Mouse (Mus musculus): ENCODE data around the gene Atp12a. TPM values are rescaled to one million over a fixed set of nuclear protein-coding genes. Genes with fewer than 3 reads are reported as not detected.

The Atp12a gene
- polyA plus RNA-seq, 1 experiment = 0.01 TPM

DNA sequence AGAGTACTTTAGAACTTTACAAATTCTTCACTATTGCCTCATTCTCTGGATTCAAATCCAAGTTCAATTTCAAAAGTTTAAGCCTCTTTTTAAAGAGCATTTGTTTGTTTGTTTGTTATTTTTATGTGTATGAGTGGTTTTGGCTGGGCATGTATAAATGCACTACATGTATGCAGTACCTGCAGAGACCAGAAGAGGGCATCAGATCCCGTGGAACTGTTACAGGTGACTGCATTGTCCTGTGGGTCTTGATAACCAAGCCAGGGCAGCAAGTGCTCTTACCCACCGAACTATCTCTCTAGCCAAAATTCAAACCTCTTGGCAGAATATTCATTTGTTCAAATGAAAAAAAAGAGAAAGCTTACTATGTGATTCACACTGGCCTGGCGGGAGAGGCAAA lies 4.0 kb downstream of the Atp12a start:
- WGBS = 54% methylated on average over 3 of the region's 3 CpGs
- DNase-seq (ENCODE audit: low read depth, low spot score) = no peak

DNA sequence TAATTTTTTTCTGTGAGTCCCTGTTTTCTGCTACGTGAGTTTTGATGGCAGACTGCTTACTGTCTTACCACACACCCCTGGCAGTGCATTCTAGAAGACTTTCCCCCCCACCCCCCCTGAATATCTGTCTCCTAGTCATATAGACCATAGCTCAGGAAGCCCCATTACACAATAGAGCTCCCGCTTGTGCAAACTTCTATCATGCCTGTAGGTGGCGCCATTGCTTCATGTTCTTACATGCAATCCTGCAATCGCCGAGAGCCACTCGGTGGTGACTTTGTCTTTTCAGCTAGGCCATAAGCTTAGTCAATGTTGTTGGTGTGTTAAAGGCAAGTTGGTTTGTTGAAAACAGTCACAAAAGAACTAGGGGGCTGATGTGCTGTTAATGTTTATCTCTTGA lies 10.9 kb downstream of the Atp12a start:
- WGBS = 3% methylated on average over 6 of the region's 6 CpGs
- peak; percentile 44 for DNase-seq (ENCODE audit: low read depth, low spot score)

DNA sequence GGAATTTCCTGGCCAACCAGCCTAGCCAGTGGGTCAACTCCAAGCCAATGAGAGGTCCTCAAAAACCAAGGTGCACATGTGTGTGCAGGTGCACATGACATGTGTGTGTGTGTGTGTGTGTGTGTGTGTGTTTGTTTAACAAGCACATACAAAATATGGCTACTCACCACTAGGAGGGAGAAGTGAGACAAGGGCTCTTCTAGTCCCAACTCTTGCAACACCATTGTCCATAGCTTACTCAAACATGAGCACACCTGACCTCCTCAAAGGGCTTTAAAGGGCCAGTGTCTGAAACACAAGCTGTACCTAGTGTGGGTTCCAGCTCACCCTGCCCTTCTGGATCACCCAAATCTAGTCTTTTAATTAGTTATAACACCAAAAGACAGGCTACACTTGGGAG lies 12.9 kb downstream of the Atp12a start:
- no peak for DNase-seq (ENCODE audit: low read depth, low spot score)

DNA sequence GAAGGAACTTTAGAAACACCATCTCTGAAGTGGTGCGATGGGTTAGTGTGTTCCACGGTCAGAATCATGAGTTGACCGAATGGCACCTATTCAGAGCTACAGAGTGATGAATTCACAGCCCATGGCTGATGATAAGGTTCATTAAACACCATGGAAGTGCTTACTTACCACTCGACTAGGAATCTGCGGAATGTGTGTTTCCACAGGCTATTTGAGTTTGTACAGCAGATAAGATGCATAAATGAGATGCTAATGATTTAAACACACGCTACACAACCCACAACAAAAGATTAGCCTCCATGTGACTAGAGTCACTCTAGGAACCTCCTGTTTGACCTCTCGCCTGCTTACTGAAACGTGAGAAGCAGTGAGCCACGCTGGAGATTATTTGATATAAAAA lies 14.5 kb downstream of the Atp12a start:
- WGBS = 73% methylated on average over 9 of the region's 9 CpGs

DNA sequence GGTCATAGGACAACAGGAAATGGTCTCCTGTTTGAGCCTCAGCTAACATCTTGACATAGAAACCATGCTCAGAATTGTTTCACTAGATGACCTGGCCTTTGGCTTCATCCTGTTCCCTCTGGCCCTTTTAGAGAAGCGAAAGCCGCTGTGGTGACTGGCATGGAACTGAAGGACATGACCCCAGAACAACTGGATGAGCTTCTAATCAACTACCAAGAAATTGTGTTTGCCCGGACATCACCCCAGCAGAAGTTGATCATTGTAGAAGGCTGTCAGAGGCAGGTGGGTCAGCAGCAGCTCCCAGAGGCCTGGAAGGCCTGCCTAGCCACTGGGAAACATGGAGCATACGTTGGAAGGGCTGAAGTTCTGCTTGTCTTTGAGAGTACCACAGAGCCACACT lies 17.5 kb downstream of the Atp12a start:
- WGBS = 85% methylated on average over 4 of the region's 4 CpGs

More for the DNA sequence above, 14.5 kb downstream of the Atp12a start:
- no peak for DNase-seq (ENCODE audit: low read depth, low spot score)

DNA sequence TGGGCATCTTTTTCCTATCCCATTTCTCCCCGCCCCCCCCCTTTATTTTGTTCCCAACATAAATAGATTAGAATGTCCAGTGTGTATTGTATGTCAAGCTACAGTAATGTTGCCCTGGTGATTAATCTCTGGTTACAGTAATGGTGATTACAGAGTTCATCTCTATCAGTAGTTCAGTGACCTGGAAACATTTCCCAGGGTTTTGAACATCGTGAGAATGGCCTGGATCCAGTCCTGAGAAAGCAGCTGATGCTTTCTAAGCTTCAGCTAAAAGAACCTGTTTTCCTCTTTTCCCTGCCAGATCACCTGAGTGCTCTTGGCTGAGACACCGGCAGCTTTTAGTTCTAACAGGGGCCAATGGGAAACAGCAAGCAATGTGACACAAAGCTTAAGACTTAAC lies 25.4 kb downstream of the Atp12a start:
- DNase-seq (ENCODE audit: low read depth, low spot score) = no peak
- WGBS = 78% methylated on average over 3 of the region's 3 CpGs

More for the DNA sequence above, 17.5 kb downstream of the Atp12a start:
- DNase-seq (ENCODE audit: low read depth, low spot score) = no peak

DNA sequence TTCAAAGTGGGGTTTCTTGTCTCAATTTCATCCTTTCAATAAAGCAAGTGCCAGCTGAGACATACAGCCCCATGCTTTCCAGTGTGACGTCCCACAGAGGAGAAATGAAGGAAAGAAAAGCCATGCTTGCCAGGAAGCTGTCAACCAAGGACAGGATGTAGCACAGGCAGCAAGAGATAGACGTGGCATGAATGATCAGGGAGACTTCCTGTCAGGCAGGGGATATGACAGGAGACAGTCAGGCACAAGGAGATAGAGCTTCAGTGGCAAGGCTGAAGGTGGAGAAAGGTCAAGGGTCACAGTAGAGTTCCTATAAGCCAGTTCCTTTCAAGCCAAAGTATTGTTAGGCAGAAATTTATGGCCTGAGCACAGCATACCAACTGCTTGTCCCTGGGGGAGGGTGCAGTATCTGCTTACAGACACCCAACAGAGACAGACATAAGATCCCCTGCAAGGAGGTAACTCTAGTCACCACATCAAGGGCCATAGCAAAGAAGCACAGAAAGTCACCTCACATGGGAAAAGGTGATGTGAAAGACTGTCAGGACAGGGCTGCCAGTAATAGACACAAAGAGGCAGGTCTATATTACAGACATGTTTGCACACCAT lies 28.9 kb downstream of the Atp12a start:
- WGBS = 30% methylated on average over 2 of the region's 2 CpGs
- no peak for DNase-seq (ENCODE audit: low read depth, low spot score)

DNA sequence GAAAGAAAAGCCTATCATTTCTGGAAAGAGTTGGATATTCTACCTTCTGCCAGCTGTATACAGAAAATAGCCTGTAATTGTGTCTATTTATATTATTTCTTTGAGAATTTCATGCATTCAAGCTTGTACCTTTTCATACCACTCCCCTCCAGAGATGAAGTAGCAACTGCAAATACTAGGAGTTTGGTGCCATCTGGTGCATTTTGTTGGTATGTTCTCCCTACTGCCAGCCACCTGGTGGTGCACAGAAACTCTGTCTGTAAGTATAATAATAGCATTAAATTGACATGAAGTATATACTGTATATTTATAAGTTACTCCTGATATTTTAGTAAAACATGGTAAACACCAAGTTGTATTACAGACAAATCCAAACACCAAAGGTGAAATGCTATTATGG lies 33.1 kb downstream of the Atp12a start:
- DNase-seq (ENCODE audit: low read depth, low spot score) = no peak

DNA sequence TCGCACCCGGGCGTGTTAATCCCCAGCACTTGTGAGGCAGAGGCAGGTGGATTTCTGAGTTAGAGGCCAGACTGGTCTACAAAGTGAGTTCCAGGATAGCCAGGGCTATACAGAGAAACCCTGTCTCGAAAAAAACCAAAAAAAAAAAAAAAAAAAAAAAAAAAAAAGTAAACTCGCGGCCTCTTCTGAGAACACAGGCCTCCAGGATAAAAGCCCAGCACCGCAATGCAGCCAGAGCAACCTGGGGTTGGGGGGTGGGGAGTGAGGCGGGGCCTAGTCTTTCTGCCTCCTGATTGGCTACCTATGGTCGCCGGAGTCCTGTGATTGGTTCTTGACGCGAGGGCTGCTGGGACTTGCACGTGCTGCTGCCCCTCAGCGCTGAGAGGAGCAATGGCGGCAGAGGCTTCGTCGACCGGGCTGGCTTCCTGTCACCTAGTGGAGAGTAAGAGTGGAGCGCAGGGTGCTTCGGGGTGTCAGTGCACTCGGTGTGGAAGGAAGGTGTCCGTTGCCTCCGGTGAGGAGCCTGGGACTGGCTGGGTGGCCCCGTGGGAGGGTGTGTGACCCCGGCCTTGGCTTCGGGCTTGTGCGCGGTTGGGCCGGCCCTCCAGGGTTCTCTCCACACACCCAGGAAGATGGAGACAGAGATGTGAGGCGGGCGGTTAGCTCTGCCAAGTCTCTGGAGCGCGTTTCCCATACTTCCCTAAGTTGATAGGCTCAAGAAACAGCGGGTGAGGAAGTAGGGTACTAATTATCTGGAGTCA lies 37.6 kb downstream of the Atp12a start, which contains the start of gene Rnf17:
Gene Rnf17 (plus strand): TSS at position 271 of the 761 bp plus-strand sequence.
- WGBS = 70% methylated on average over 34 of the region's 34 CpGs

DNA sequence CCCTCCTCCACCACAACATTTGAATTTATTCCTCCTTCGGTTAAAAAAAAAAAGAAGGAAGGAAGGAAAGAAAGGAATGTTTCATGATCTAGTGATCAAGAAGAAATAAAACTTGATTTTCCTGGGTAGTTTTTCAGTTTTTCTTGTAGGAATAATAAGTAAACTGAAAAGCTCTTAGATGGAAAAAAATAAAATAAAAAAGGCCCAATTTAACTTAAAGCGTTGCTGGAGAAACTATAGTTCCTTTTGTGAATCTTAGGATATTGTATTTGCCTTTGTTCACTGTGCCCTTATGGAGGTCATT lies 38.2 kb downstream of the Atp12a start:
- 92% methylated on average over 2 of the region's 2 CpGs for WGBS
- DNase-seq (ENCODE audit: low read depth, low spot score) = no peak

More for the DNA sequence above, 37.6 kb downstream of the Atp12a start, which contains the start of gene Rnf17:
- DNase-seq (ENCODE audit: low read depth, low spot score) = no peak

Other genes with a start within 250 kb of the Atp12a start
- not detected in 2 replicates for gene Gzme, start 244.4 kb upstream of the Atp12a start, polyA plus RNA-seq (2012; rRNA removed)
- gene Gzmd, start 232.5 kb upstream of the Atp12a start, polyA plus RNA-seq (2012; rRNA removed) = not detected in 2 replicates
- not detected in 2 replicates for gene Gzmg, start 205.5 kb upstream of the Atp12a start, polyA plus RNA-seq (2012; rRNA removed)
- gene Gzmn, start 190.5 kb upstream of the Atp12a start, polyA plus RNA-seq (2012; rRNA removed) = not detected in 2 replicates
- not detected in 2 replicates for gene Gzmf, start 153.7 kb upstream of the Atp12a start, polyA plus RNA-seq (2012; rRNA removed)
- 0.22 TPM in 1 of 2 replicates, not detected in the other for gene Gzmc, start 130.4 kb upstream of the Atp12a start, polyA plus RNA-seq (2012; rRNA removed)
- gene Gzmb, start 102.8 kb upstream of the Atp12a start, polyA plus RNA-seq (2012; rRNA removed) = 21.5 and 33.5 TPM in 2 replicates
- not detected in 2 replicates for gene Rnf17, start 37.5 kb downstream of the Atp12a start, polyA plus RNA-seq (2012; rRNA removed)
- 0.99 and 1.1 TPM in 2 replicates for gene Cenpj, start 210.4 kb downstream of the Atp12a start, polyA plus RNA-seq (2012; rRNA removed)
- 9.5 and 13.3 TPM in 2 replicates for gene Parp4, start 210.6 kb downstream of the Atp12a start, polyA plus RNA-seq (2012; rRNA removed)